Mouse (Mus musculus) kidney, postnatal 14 days (tissue): Measurements from ENCODE around the gene Srsf10.

Experiments
- DNase-seq: peaks from one replicate; pipeline ENCODE4 v3.0.0; 2022; ENCODE audit warnings: mixed read lengths

Gene Srsf10

GRCm38 (mm10) chr4:135856223-135857091 lies 910 bp downstream of the Srsf10 start:
- DNase-seq, result peak; percentile 82

GRCm38 (mm10) chr4:135857597-135858186 lies 2.1 kb downstream of the Srsf10 start:
- DNase-seq, result no peak

GRCm38 (mm10) chr4:135868996-135869395 lies 13.4 kb downstream of the Srsf10 start:
- DNase-seq, result no peak

GRCm38 (mm10) chr4:135870227-135871023 lies 14.9 kb downstream of the Srsf10 start:
- no peak for DNase-seq

GRCm38 (mm10) chr4:135872015-135872414 lies 16.5 kb downstream of the Srsf10 start:
- DNase-seq, result no peak

- DNase-seq, result peak; percentile 16
These were observed 17.2 kb downstream of the Srsf10 start for GRCm38 (mm10) chr4:135872589-135873391.

- DNase-seq, result peak; percentile 95
These were observed 18.1 kb downstream of the Srsf10 start, which contains the start of gene Pnrc2 for GRCm38 (mm10) chr4:135873526-135874202. Gene Pnrc2, minus strand, starts transcription at chr4:135873850.

- no peak for DNase-seq
These were observed 19.3 kb downstream of the Srsf10 start for GRCm38 (mm10) chr4:135874564-135875535.

GRCm38 (mm10) chr4:135875546-135875945 lies 20.0 kb downstream of the Srsf10 start:
- no peak for DNase-seq

GRCm38 (mm10) chr4:135875991-135876582 lies 20.5 kb downstream of the Srsf10 start:
- DNase-seq, result peak; percentile 70

- DNase-seq, result peak; percentile 87
These were observed 21.1 kb downstream of the Srsf10 start for GRCm38 (mm10) chr4:135876583-135877020.

- DNase-seq, result peak; percentile 67
These were observed 22.2 kb downstream of the Srsf10 start for GRCm38 (mm10) chr4:135877742-135878141.

- no peak for DNase-seq
These were observed 23.5 kb downstream of the Srsf10 start for GRCm38 (mm10) chr4:135879021-135879420.

- no peak for DNase-seq
These were observed 24.5 kb downstream of the Srsf10 start for GRCm38 (mm10) chr4:135880018-135880417.

GRCm38 (mm10) chr4:135880576-135880975 lies 25.0 kb downstream of the Srsf10 start:
- DNase-seq, result no peak

GRCm38 (mm10) chr4:135882023-135882422 lies 26.5 kb downstream of the Srsf10 start:
- DNase-seq, result no peak

GRCm38 (mm10) chr4:135883401-135883851 lies 27.9 kb downstream of the Srsf10 start:
- peak; percentile 51 for DNase-seq

GRCm38 (mm10) chr4:135883881-135884516 lies 28.5 kb downstream of the Srsf10 start:
- DNase-seq, result no peak

- DNase-seq, result no peak
These were observed 29.0 kb downstream of the Srsf10 start for GRCm38 (mm10) chr4:135884531-135884930.
